Mouse (Mus musculus): ENCODE data around the gene Olfr1396. TPM values are rescaled to one million over a fixed set of nuclear protein-coding genes. Genes with fewer than 3 reads are reported as not detected.
A peak's percentile ranks its signal among the peaks of the same experiment; 100 is the strongest.
"Not testable (repeated sequence)": the region's sequence is repeated elsewhere in the genome, so short reads cannot be mapped to it uniquely, and the experiment has no call there.

The Olfr1396 gene
- polyA plus RNA-seq, 1 experiment, result not detected

DNA sequence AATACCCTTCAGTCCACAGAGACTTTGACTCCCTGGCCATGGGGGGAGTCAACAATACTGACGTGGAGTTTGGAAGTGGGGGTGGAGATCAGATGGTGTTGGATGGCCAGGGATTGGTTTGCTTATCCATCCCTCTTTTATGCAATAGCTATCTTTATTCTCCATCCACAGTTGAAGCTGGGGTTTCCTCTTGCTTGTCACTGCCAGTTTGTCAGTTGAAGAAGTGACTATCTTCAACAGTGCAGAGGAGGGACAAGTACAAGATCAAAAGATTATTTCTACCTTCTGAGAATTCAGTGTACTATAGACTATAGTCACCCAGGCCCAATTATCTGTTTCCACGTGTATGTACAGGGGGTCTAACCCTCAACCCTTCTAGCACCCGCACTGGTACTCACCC is 30.9 kb downstream of the Olfr1396 start:
- Histone ChIP-seq H3K27ac (ENCODE audit: insufficient read depth, low read length) (no peak overlapping the region), H3K4me3 (ENCODE audit: insufficient read depth, low read length) (no peak overlapping the region), H3K4me1 (ENCODE audit: control insufficient read depth, insufficient read depth, low read length) (peaks cover 11% of the 10 kb centered on the region)
- no peak for TF ChIP-seq CTCF (IDR thresholded peaks at IDR 0.05; ENCODE audit: borderline replicate concordance, insufficient read depth, low read length)
- TF ChIP-seq POLR2A (IDR thresholded peaks at IDR 0.05; ENCODE audit: low read depth, low read length), result no peak

GRCm38 (mm10) chr11:49083146-49083545 is 31.5 kb downstream of the Olfr1396 start:
- no peak overlapping the region for H3K4me3 ChIP-seq (ENCODE audit: insufficient read depth, low read length)
- peaks cover 11% of the 10 kb centered on the region for H3K4me1 ChIP-seq (ENCODE audit: control insufficient read depth, insufficient read depth, low read length)
- H3K27ac ChIP-seq (ENCODE audit: insufficient read depth, low read length), result no peak overlapping the region
- TF ChIP-seq CTCF (IDR thresholded peaks at IDR 0.05; ENCODE audit: borderline replicate concordance, insufficient read depth, low read length) (no peak), POLR2A (IDR thresholded peaks at IDR 0.05; ENCODE audit: low read depth, low read length) (no peak)

DNA sequence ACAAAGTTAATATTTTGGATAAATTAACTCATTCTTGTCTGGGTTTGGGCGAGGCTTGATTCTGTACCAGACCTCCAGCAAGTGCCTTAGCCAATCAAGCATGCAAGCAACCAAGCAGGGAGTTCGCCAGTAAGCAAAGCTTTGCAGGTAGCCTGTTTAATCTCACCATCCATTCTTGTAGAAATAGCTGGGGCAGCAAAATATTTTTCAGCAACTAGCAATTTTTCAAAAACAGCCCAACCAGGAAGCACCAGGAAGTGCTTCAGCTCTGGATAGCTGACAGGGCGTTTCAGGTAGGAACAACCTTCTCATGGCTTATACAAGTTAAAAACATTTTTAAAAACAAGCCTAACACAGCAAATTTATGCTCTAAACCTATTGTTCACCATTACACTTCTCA is 32.8 kb downstream of the Olfr1396 start:
- H3K4me3 ChIP-seq (ENCODE audit: insufficient read depth, low read length), result no peak overlapping the region

GRCm38 (mm10) chr11:49081356-49081755 is 33.3 kb downstream of the Olfr1396 start:
- Histone ChIP-seq H3K4me3 (ENCODE audit: insufficient read depth, low read length) (no peak overlapping the region), H3K4me1 (ENCODE audit: control insufficient read depth, insufficient read depth, low read length) (peaks cover 14% of the 10 kb centered on the region), H3K27ac (ENCODE audit: insufficient read depth, low read length) (peak overlapping the region; percentile 16)
- TF ChIP-seq POLR2A (IDR thresholded peaks at IDR 0.05; ENCODE audit: low read depth, low read length) (no peak), CTCF (IDR thresholded peaks at IDR 0.05; ENCODE audit: borderline replicate concordance, insufficient read depth, low read length) (no peak)

More for the DNA sequence above, 32.8 kb downstream of the Olfr1396 start:
- Histone ChIP-seq H3K27ac (ENCODE audit: insufficient read depth, low read length) (no peak overlapping the region), H3K4me1 (ENCODE audit: control insufficient read depth, insufficient read depth, low read length) (peaks cover 11% of the 10 kb centered on the region)
- TF ChIP-seq CTCF (IDR thresholded peaks at IDR 0.05; ENCODE audit: borderline replicate concordance, insufficient read depth, low read length), result no peak
- TF ChIP-seq POLR2A (IDR thresholded peaks at IDR 0.05; ENCODE audit: low read depth, low read length), result no peak

GRCm38 (mm10) chr11:49080636-49081035 is 34.0 kb downstream of the Olfr1396 start:
- Histone ChIP-seq H3K4me3 (ENCODE audit: insufficient read depth, low read length) (no peak overlapping the region), H3K4me1 (ENCODE audit: control insufficient read depth, insufficient read depth, low read length) (peaks cover 14% of the 10 kb centered on the region), H3K27ac (ENCODE audit: insufficient read depth, low read length) (no peak overlapping the region)
- TF ChIP-seq POLR2A (IDR thresholded peaks at IDR 0.05; ENCODE audit: low read depth, low read length) (no peak), CTCF (IDR thresholded peaks at IDR 0.05; ENCODE audit: borderline replicate concordance, insufficient read depth, low read length) (no peak)

GRCm38 (mm10) chr11:49078719-49079118 is 36.0 kb downstream of the Olfr1396 start:
- no peak overlapping the region for H3K4me3 ChIP-seq (ENCODE audit: insufficient read depth, low read length)
- no peak overlapping the region for H3K27ac ChIP-seq (ENCODE audit: insufficient read depth, low read length)
- TF ChIP-seq POLR2A (IDR thresholded peaks at IDR 0.05; ENCODE audit: low read depth, low read length) (no peak), CTCF (IDR thresholded peaks at IDR 0.05; ENCODE audit: borderline replicate concordance, insufficient read depth, low read length) (no peak)
- peaks cover 5% of the 10 kb centered on the region for H3K4me1 ChIP-seq (ENCODE audit: control insufficient read depth, insufficient read depth, low read length)

GRCm38 (mm10) chr11:49077012-49077411 is 37.7 kb downstream of the Olfr1396 start:
- H3K4me3 ChIP-seq (ENCODE audit: insufficient read depth, low read length), result no peak overlapping the region
- H3K27ac ChIP-seq (ENCODE audit: insufficient read depth, low read length), result peak overlapping the region; percentile 23; the same call in 1 of the 2 replicates
- TF ChIP-seq POLR2A (IDR thresholded peaks at IDR 0.05; ENCODE audit: low read depth, low read length) (no peak), CTCF (IDR thresholded peaks at IDR 0.05; ENCODE audit: borderline replicate concordance, insufficient read depth, low read length) (no peak)
- peaks cover 3% of the 10 kb centered on the region for H3K4me1 ChIP-seq (ENCODE audit: control insufficient read depth, insufficient read depth, low read length)

- not testable (repeated sequence) for H3K4me1 ChIP-seq (ENCODE audit: control insufficient read depth, insufficient read depth, low read length); H3K4me3 ChIP-seq (ENCODE audit: insufficient read depth, low read length)
- peak within 1 kb of the TSS; percentile 73 for H3K27ac ChIP-seq (ENCODE audit: insufficient read depth, low read length)
These were observed 38.5 kb downstream of the Olfr1396 start, which contains the start of gene Ifi47 for GRCm38 (mm10) chr11:49076001-49076757. Gene Ifi47, plus strand, starts transcription at chr11:49076587.

DNA sequence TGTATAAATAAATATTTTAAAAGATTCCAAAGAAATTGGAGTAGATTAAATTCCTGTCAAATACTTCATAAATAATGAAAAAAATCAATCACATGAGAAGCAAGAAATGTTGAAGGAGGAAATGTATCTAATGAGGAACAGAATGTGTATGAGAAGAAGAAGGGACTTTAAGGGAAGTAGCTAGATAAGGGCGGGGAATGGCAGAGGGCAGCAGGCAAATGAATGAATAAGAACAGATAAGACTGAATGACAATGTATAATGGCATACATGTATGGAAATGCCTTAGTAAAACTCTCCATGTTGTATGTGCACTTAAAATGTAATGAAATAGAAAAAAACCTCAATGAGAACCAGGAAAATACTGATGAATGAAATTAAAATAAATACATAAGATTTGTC is 46.3 kb downstream of the Olfr1396 start:
- no peaks in the 10 kb centered on the region for H3K4me1 ChIP-seq (ENCODE audit: control insufficient read depth, insufficient read depth, low read length)
- no peak overlapping the region for H3K27ac ChIP-seq (ENCODE audit: insufficient read depth, low read length)
- H3K4me3 ChIP-seq (ENCODE audit: insufficient read depth, low read length), result no peak overlapping the region
- TF ChIP-seq POLR2A (IDR thresholded peaks at IDR 0.05; ENCODE audit: low read depth, low read length) (no peak), CTCF (IDR thresholded peaks at IDR 0.05; ENCODE audit: borderline replicate concordance, insufficient read depth, low read length) (no peak)

DNA sequence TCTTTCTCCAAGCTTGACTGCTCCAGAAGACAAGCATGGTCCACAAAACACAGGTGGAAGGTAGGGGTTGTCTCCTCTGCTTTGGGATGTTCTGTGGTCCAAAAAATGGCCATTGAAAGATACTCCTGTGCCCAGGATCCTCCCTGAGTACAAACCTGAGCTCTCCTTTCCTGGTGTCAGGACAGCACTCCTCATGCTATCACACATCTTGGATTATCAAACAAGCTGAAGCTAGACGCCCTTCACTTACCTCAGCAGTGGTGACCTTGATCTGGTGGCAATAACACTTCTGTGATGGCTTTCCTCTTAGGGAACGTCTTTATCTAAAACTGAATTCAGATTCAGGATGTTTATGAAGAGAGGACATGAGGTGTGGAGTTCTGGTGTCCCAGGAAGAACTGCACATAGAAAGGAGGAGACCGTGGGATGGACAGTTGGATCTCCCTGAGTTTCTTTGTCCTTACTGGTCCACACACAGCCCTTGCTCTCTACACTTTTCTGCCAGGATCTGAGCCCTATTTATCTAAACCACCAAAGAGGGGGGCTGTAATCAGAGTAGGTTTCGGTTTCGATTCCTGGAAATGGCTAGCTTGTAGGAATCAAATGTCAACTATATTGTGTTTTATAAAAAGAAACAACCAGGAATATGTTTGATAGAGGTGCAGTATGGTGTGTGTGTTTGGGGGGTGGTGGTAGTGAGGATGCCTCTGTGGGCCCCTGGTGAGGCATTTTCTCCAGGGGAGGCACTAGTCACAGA is 50.8 kb downstream of the Olfr1396 start, which contains the start of gene Tgtp2:
Tgtp2 (minus strand) TSS at position 494 of the 757 bp plus-strand sequence.
- not testable (repeated sequence) for H3K4me3 ChIP-seq (ENCODE audit: insufficient read depth, low read length); H3K27ac ChIP-seq (ENCODE audit: insufficient read depth, low read length); H3K4me1 ChIP-seq (ENCODE audit: control insufficient read depth, insufficient read depth, low read length)

GRCm38 (mm10) chr11:49061865-49062264 is 52.8 kb downstream of the Olfr1396 start:
- H3K4me3 ChIP-seq (ENCODE audit: insufficient read depth, low read length); H3K4me1 ChIP-seq (ENCODE audit: control insufficient read depth, insufficient read depth, low read length); H3K27ac ChIP-seq (ENCODE audit: insufficient read depth, low read length): not testable (repeated sequence)

- not testable (repeated sequence) for H3K27ac ChIP-seq (ENCODE audit: insufficient read depth, low read length); H3K4me1 ChIP-seq (ENCODE audit: control insufficient read depth, insufficient read depth, low read length); H3K4me3 ChIP-seq (ENCODE audit: insufficient read depth, low read length)
These were observed 54.6 kb downstream of the Olfr1396 start for GRCm38 (mm10) chr11:49060061-49060460.
